Mouse (Mus musculus): ENCODE measurements around the gene Fam81a. TPM values are rescaled to one million over a fixed set of nuclear protein-coding genes. Genes with fewer than 3 reads are reported as not detected.

Fam81a gene
- polyA plus RNA-seq, 1 experiment, result 0.90 TPM

DNA sequence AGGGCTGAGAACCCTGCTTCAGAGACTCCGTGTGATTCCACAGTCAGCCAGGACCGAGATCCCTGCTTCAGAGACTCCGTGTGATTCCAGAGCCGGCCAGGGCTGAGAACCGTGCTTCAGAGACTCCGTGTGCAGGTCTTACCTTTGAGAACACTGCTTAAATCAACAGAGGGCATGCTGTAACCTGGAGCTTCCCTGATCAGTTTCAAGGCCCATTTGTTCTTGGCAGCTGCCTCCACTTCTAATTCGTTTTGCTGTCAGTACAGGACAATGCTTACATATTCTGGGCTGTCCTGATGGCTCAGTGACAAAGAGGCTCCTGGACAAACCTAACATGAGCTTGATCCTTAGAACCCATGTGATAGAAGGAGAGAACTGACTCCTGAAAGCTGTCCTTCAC, 65.2 kb downstream of the Fam81a start:
- H3ac ChIP-seq (ENCODE audit: control insufficient read depth, insufficient read length, low read depth), result no peak overlapping the region
- no peaks in the 10 kb centered on the region for H3K27me3 ChIP-seq (ENCODE audit: control insufficient read depth, insufficient read depth, insufficient read length)
- H3K4me3 ChIP-seq (ENCODE audit: insufficient read depth, poor library complexity, severe bottlenecking), result no peak overlapping the region
- H3K79me3 ChIP-seq (ENCODE audit: low read depth), result no peaks in the 10 kb centered on the region
- H3K36me3 ChIP-seq (ENCODE audit: control insufficient read depth, insufficient read depth), result no peaks in the 10 kb centered on the region
- H3K79me2 ChIP-seq (ENCODE audit: control insufficient read depth, insufficient read depth), result no peaks in the 10 kb centered on the region
- TF ChIP-seq MYOG (IDR thresholded peaks at IDR 0.05; ENCODE audit: control insufficient read depth, extremely low read depth, insufficient read length) (no peak), FOSL1 (IDR thresholded peaks at IDR 0.05; ENCODE audit: insufficient read depth, low read length, poor library complexity, severe bottlenecking) (no peak), MYOD1 (IDR thresholded peaks at IDR 0.05; ENCODE audit: control insufficient read depth, insufficient read length, low read depth) (no peak), USF1 (IDR thresholded peaks at IDR 0.05; ENCODE audit: low read depth) (no peak), MAX (IDR thresholded peaks at IDR 0.05) (no peak), CTCF (IDR thresholded peaks at IDR 0.05; ENCODE audit: control insufficient read depth, insufficient read depth, insufficient read length) (no peak), CEBPB (IDR thresholded peaks at IDR 0.05; ENCODE audit: low read depth) (no peak)

DNA sequence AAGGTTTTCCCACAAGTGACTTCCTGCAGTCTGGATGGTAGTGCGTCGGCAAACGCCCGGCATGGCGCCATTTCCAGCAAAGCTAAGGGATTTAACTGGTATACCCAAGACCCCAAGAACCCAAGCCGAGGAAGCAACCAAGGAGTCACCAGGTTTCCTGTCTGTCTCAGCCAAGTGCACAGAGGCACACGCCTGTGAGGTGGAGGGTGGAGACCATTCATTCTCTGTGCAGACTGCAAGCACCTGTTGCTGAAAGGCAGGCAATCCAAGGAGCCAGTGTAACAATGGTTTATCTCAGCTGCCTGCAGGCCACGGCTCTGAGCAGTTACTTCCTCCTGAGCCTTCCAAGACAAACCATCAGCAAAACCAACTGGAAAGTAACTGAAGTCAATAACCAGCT, 70.0 kb downstream of the Fam81a start:
- H3ac ChIP-seq (ENCODE audit: control insufficient read depth, insufficient read length, low read depth), result no peak overlapping the region
- no peaks in the 10 kb centered on the region for H3K36me3 ChIP-seq (ENCODE audit: control insufficient read depth, insufficient read depth)
- no peaks in the 10 kb centered on the region for H3K27me3 ChIP-seq (ENCODE audit: control insufficient read depth, insufficient read depth, insufficient read length)
- TF ChIP-seq CTCF (IDR thresholded peaks at IDR 0.05; ENCODE audit: control insufficient read depth, insufficient read depth, insufficient read length) (no peak), MYOG (IDR thresholded peaks at IDR 0.05; ENCODE audit: control insufficient read depth, extremely low read depth, insufficient read length) (no peak), MYOD1 (IDR thresholded peaks at IDR 0.05; ENCODE audit: control insufficient read depth, insufficient read length, low read depth) (no peak), FOSL1 (IDR thresholded peaks at IDR 0.05; ENCODE audit: insufficient read depth, low read length, poor library complexity, severe bottlenecking) (no peak), CEBPB (IDR thresholded peaks at IDR 0.05; ENCODE audit: low read depth) (no peak), USF1 (IDR thresholded peaks at IDR 0.05; ENCODE audit: low read depth) (no peak), MAX (IDR thresholded peaks at IDR 0.05) (no peak)
- H3K79me3 ChIP-seq (ENCODE audit: low read depth), result no peaks in the 10 kb centered on the region
- H3K4me3 ChIP-seq (ENCODE audit: insufficient read depth, poor library complexity, severe bottlenecking), result no peak overlapping the region
- H3K79me2 ChIP-seq (ENCODE audit: control insufficient read depth, insufficient read depth), result no peaks in the 10 kb centered on the region

DNA sequence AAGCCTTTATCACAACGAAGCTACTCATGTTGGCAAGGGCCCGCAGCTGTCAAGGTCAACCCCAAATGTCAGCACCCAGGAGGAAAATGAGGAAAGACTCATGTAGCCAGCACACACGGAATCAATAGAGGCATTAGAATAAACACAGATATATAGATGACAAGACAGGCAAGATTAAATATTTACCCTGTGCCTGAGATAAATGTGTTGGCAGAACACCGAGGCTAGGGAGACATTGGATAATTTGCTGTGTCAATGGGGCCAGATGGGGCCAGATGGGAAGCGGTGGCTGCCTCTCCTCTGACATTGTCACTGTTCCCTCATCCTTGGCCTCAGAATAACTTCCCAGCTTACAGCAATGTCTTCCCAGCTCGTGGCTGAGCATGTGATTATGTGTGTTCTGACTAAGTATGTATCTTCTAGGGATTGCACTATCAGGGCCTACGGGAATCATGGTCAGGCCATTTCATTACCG, 72.4 kb downstream of the Fam81a start:
- H3K4me3 ChIP-seq (ENCODE audit: insufficient read depth, poor library complexity, severe bottlenecking), result no peak overlapping the region
- TF ChIP-seq MYOG (IDR thresholded peaks at IDR 0.05; ENCODE audit: control insufficient read depth, extremely low read depth, insufficient read length) (no peak), CTCF (IDR thresholded peaks at IDR 0.05; ENCODE audit: control insufficient read depth, insufficient read depth, insufficient read length) (no peak), USF1 (IDR thresholded peaks at IDR 0.05; ENCODE audit: low read depth) (no peak), CEBPB (IDR thresholded peaks at IDR 0.05; ENCODE audit: low read depth) (no peak), MAX (IDR thresholded peaks at IDR 0.05) (no peak), FOSL1 (IDR thresholded peaks at IDR 0.05; ENCODE audit: insufficient read depth, low read length, poor library complexity, severe bottlenecking) (no peak), MYOD1 (IDR thresholded peaks at IDR 0.05; ENCODE audit: control insufficient read depth, insufficient read length, low read depth) (no peak)

DNA sequence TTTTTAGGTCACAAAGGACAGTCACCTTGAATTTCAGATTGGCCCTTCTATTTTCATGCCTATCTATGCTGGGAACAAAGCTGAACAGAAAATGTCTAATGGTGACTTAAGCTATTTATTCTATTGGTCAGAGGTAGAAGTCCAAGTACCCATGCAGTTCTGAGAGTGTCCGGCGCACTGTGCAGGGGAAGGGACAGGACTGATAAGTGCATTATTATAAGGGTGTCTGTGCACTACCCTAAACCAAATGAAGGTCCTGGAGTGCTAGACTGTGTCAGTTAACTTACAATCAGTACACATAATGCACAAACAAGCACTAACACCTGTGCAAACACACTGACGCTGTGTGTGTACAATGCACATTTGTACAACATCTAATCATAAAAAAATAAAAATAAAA, 74.9 kb downstream of the Fam81a start:
- no peak for TF ChIP-seq CEBPB (IDR thresholded peaks at IDR 0.05; ENCODE audit: low read depth)
- TF ChIP-seq FOSL1 (IDR thresholded peaks at IDR 0.05; ENCODE audit: insufficient read depth, low read length, poor library complexity, severe bottlenecking), result no peak
- TF ChIP-seq USF1 (IDR thresholded peaks at IDR 0.05; ENCODE audit: low read depth), result no peak
- TF ChIP-seq MAX (IDR thresholded peaks at IDR 0.05), result no peak
- no peak for TF ChIP-seq MYOD1 (IDR thresholded peaks at IDR 0.05; ENCODE audit: control insufficient read depth, insufficient read length, low read depth)
- TF ChIP-seq MYOG (IDR thresholded peaks at IDR 0.05; ENCODE audit: control insufficient read depth, extremely low read depth, insufficient read length), result no peak
- no peak for TF ChIP-seq CTCF (IDR thresholded peaks at IDR 0.05; ENCODE audit: control insufficient read depth, insufficient read depth, insufficient read length)
- H3K4me3 ChIP-seq (ENCODE audit: insufficient read depth, poor library complexity, severe bottlenecking), result no peak overlapping the region
- H3K36me3 ChIP-seq (ENCODE audit: control insufficient read depth, insufficient read depth), result no peaks in the 10 kb centered on the region
- H3K79me3 ChIP-seq (ENCODE audit: low read depth), result no peaks in the 10 kb centered on the region
- H3ac ChIP-seq (ENCODE audit: control insufficient read depth, insufficient read length, low read depth), result no peak overlapping the region
- H3K79me2 ChIP-seq (ENCODE audit: control insufficient read depth, insufficient read depth), result no peaks in the 10 kb centered on the region
- H3K27me3 ChIP-seq (ENCODE audit: control insufficient read depth, insufficient read depth, insufficient read length), result no peaks in the 10 kb centered on the region

More for the DNA sequence above, 72.4 kb downstream of the Fam81a start:
- H3K79me2 ChIP-seq (ENCODE audit: control insufficient read depth, insufficient read depth), result no peaks in the 10 kb centered on the region
- no peak overlapping the region for H3ac ChIP-seq (ENCODE audit: control insufficient read depth, insufficient read length, low read depth)
- H3K36me3 ChIP-seq (ENCODE audit: control insufficient read depth, insufficient read depth), result no peaks in the 10 kb centered on the region
- no peaks in the 10 kb centered on the region for H3K79me3 ChIP-seq (ENCODE audit: low read depth)
- H3K27me3 ChIP-seq (ENCODE audit: control insufficient read depth, insufficient read depth, insufficient read length), result no peaks in the 10 kb centered on the region

DNA sequence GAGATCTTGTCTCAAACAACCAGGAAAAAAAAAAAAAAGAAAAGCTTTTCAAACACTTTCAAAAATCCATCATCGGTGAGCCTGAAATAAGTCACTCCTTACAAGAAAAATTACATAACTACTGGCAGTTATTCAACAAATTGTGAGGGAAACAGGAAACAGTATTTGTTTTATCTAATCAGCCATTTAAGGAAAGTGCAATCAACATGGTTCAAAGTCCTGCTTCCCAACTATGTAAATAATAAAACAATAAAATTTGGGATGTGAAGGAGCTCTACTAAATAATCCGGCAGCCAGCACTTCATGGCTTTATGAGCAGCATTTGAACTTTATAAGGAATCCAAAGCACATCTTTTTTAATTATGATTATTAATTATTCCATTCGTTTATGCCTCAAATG, 80.3 kb downstream of the Fam81a start:
- no peaks in the 10 kb centered on the region for H3K79me2 ChIP-seq (ENCODE audit: control insufficient read depth, insufficient read depth)
- no peak overlapping the region for H3K4me3 ChIP-seq (ENCODE audit: insufficient read depth, poor library complexity, severe bottlenecking)
- no peaks in the 10 kb centered on the region for H3K27me3 ChIP-seq (ENCODE audit: control insufficient read depth, insufficient read depth, insufficient read length)
- no peaks in the 10 kb centered on the region for H3K36me3 ChIP-seq (ENCODE audit: control insufficient read depth, insufficient read depth)
- H3K79me3 ChIP-seq (ENCODE audit: low read depth), result no peaks in the 10 kb centered on the region
- no peak for TF ChIP-seq FOSL1 (IDR thresholded peaks at IDR 0.05; ENCODE audit: insufficient read depth, low read length, poor library complexity, severe bottlenecking)
- TF ChIP-seq MYOG (IDR thresholded peaks at IDR 0.05; ENCODE audit: control insufficient read depth, extremely low read depth, insufficient read length), result no peak
- no peak for TF ChIP-seq CEBPB (IDR thresholded peaks at IDR 0.05; ENCODE audit: low read depth)
- no peak for TF ChIP-seq MYOD1 (IDR thresholded peaks at IDR 0.05; ENCODE audit: control insufficient read depth, insufficient read length, low read depth)
- no peak for TF ChIP-seq USF1 (IDR thresholded peaks at IDR 0.05; ENCODE audit: low read depth)
- TF ChIP-seq CTCF (IDR thresholded peaks at IDR 0.05; ENCODE audit: control insufficient read depth, insufficient read depth, insufficient read length), result no peak
- no peak overlapping the region for H3ac ChIP-seq (ENCODE audit: control insufficient read depth, insufficient read length, low read depth)

DNA sequence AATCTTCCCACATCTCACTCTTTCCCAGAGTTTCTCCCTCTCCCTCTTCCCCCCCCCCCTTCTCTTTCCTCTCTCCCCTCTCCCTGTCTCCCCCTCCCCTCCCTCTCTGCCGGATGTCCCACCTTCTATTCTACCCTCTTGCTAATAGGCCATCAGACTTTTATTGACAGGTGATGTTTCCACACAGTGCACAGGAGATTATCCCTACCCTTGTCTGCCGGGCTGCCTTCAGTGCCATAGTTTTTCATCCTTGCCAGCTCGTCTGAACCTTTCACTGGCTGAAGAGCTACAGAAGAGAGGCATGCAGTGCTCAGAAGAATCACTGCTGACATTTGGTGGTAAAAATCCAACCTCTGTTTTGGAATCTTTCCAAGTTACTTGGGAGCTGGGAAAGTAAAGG, 88.9 kb downstream of the Fam81a start:
- Histone ChIP-seq H3K79me3 (ENCODE audit: low read depth) (no peaks in the 10 kb centered on the region), H3ac (ENCODE audit: control insufficient read depth, insufficient read length, low read depth) (no peak overlapping the region), H3K4me3 (ENCODE audit: insufficient read depth, poor library complexity, severe bottlenecking) (no peak overlapping the region), H3K79me2 (ENCODE audit: control insufficient read depth, insufficient read depth) (no peaks in the 10 kb centered on the region), H3K36me3 (ENCODE audit: control insufficient read depth, insufficient read depth) (no peaks in the 10 kb centered on the region), H3K27me3 (ENCODE audit: control insufficient read depth, insufficient read depth, insufficient read length) (no peaks in the 10 kb centered on the region)
- TF ChIP-seq MYOD1 (IDR thresholded peaks at IDR 0.05; ENCODE audit: control insufficient read depth, insufficient read length, low read depth) (no peak), CEBPB (IDR thresholded peaks at IDR 0.05; ENCODE audit: low read depth) (no peak), MYOG (IDR thresholded peaks at IDR 0.05; ENCODE audit: control insufficient read depth, extremely low read depth, insufficient read length) (no peak), USF1 (IDR thresholded peaks at IDR 0.05; ENCODE audit: low read depth) (no peak), FOSL1 (IDR thresholded peaks at IDR 0.05; ENCODE audit: insufficient read depth, low read length, poor library complexity, severe bottlenecking) (no peak), MAX (IDR thresholded peaks at IDR 0.05) (no peak), CTCF (IDR thresholded peaks at IDR 0.05; ENCODE audit: control insufficient read depth, insufficient read depth, insufficient read length) (no peak)
